Mouse (Mus musculus) MEL (cell line): Measurements from ENCODE around the gene Trim10. TPM values are rescaled to one million over a fixed set of nuclear protein-coding genes. Genes with fewer than 3 reads are reported as not detected.

Experiments used
- DNase-seq: peaks from one replicate; pipeline ENCODE4 v3.0.0; 2011; ENCODE audit warnings: low read depth, low spot score
- H3K27ac ChIP-seq: 2 replicates; pipeline ENCODE4 v1.5.1; 2012; ENCODE audit warnings: low read depth, mild to moderate bottlenecking, control low read depth, low read length, moderate library complexity; ENCODE audit not compliant: control insufficient read depth
- H3K27me3 ChIP-seq, 2 experiments: fragments of 150-350 bp in 1 of 2; sonication (generic) in 1 of 2; 2 replicates each; pipeline ENCODE4 v1.6.1; 2012; ENCODE audit warnings: low read length in 2 of 2, mild to moderate bottlenecking in 2 of 2, improper control_type of control experiment in 1 of 2, moderate library complexity in 1 of 2; ENCODE audit not compliant: insufficient read depth in 2 of 2, control insufficient read depth in 1 of 2
- H3K36me3 ChIP-seq, 2 experiments: 2 replicates each; pipeline ENCODE4 v1.6.1; 2012 to 2014; ENCODE audit warnings: low read length in 2 of 2, improper control_type of control experiment in 1 of 2, inconsistent platforms in 1 of 2, mild to moderate bottlenecking in 1 of 2; ENCODE audit not compliant: insufficient read depth in 2 of 2, control insufficient read depth in 1 of 2
- H3K4me1 ChIP-seq, 2 experiments: fragments of 150-350 bp in 1 of 2; sonication (generic) in 1 of 2; 2 replicates each; pipeline ENCODE4 v1.6.1; 2012; ENCODE audit warnings: low read length in 2 of 2, improper control_type of control experiment in 1 of 2, mild to moderate bottlenecking in 1 of 2; ENCODE audit not compliant: insufficient read depth in 2 of 2, control insufficient read depth in 1 of 2
- H3K4me3 ChIP-seq, 2 experiments: fragments of 150-350 bp in 1 of 2; sonication (generic) in 1 of 2; 2 replicates each; pipeline ENCODE4 v1.5.1; 2012; ENCODE audit warnings: low read depth in 2 of 2, low read length in 2 of 2, mild to moderate bottlenecking in 2 of 2, moderate library complexity in 2 of 2, control low read depth in 1 of 2, improper control_type of control experiment in 1 of 2; ENCODE audit not compliant: control insufficient read depth in 1 of 2, insufficient read depth in 1 of 2
- H3K79me2 ChIP-seq: 2 replicates; pipeline ENCODE4 v1.6.1; 2012; ENCODE audit warnings: mild to moderate bottlenecking, low read length, moderate library complexity; ENCODE audit not compliant: control insufficient read depth, poor library complexity, insufficient read depth
- H3K9ac ChIP-seq: 2 replicates; pipeline ENCODE4 v1.6.1; 2012; ENCODE audit warnings: low read depth, mild to moderate bottlenecking, control low read depth, low read length, moderate library complexity; ENCODE audit not compliant: control insufficient read depth, poor library complexity, severe bottlenecking
- H3K9me3 ChIP-seq: fragments of 150-350 bp; sonication (generic); replicated peaks from 2 replicates; pipeline ENCODE4 v1.6.1; 2012; ENCODE audit warnings: mild to moderate bottlenecking, low read length, improper control_type of control experiment, moderate library complexity; ENCODE audit not compliant: insufficient read depth
- CHD1 ChIP-seq: IDR thresholded peaks from 2 replicates; pipeline ENCODE4 v1.6.1; 2012; ENCODE audit warnings: low read depth, mild to moderate bottlenecking, inconsistent platforms, low read length, improper control_type of control experiment
- CTCF ChIP-seq, 3 experiments: IDR thresholded peaks in 2 of 3; conservative IDR thresholded peaks in 1 of 3; 2 replicates each; pipeline ENCODE4 v1.5.1; 2011 to 2012; ENCODE audit warnings: low read length in 3 of 3, low read depth in 2 of 3, mild to moderate bottlenecking in 2 of 3, improper control_type of control experiment in 1 of 3, inconsistent platforms in 1 of 3, mixed read lengths in 1 of 3, moderate library complexity in 1 of 3; ENCODE audit not compliant: control insufficient read depth in 1 of 3, insufficient read depth in 1 of 3, poor library complexity in 1 of 3, severe bottlenecking in 1 of 3
- E2F4 ChIP-seq: IDR thresholded peaks from 2 replicates; pipeline ENCODE4 v1.6.1; 2011; ENCODE audit warnings: low read depth, low read length, improper control_type of control experiment, borderline replicate concordance
- EP300 ChIP-seq, 2 experiments: IDR thresholded peaks; 2 replicates each; pipeline ENCODE4 v1.6.1; 2011; ENCODE audit warnings: improper control_type of control experiment in 2 of 2, low read length in 2 of 2, low read depth in 1 of 2, mild to moderate bottlenecking in 1 of 2
- ETS1 ChIP-seq: IDR thresholded peaks from 2 replicates; pipeline ENCODE4 v1.6.1; 2012; ENCODE audit warnings: low read depth, mild to moderate bottlenecking, inconsistent platforms, low read length, improper control_type of control experiment, moderate library complexity
- GATA1 ChIP-seq: IDR thresholded peaks from 2 replicates; pipeline ENCODE4 v1.6.1; 2011; ENCODE audit warnings: low read depth, low read length, improper control_type of control experiment
- HCFC1 ChIP-seq: IDR thresholded peaks from 2 replicates; pipeline ENCODE4 v1.6.1; 2012; ENCODE audit warnings: low read depth, mild to moderate bottlenecking, inconsistent platforms, low read length, improper control_type of control experiment, moderate library complexity
- MAFK ChIP-seq: IDR thresholded peaks from 2 replicates; pipeline ENCODE4 v1.6.1; 2011; ENCODE audit warnings: low read depth, mild to moderate bottlenecking, low read length, improper control_type of control experiment, borderline replicate concordance
- MAX ChIP-seq: IDR thresholded peaks from 2 replicates; pipeline ENCODE4 v1.6.1; 2011; ENCODE audit warnings: low read length, improper control_type of control experiment
- MAZ ChIP-seq: IDR thresholded peaks from 2 replicates; pipeline ENCODE4 v1.6.1; 2012; ENCODE audit warnings: low read depth, mild to moderate bottlenecking, inconsistent platforms, low read length, improper control_type of control experiment
- MEF2A ChIP-seq: IDR thresholded peaks from 2 replicates; pipeline ENCODE4 v1.6.1; 2014; ENCODE audit warnings: low read depth, mild to moderate bottlenecking, inconsistent platforms, low read length, improper control_type of control experiment; ENCODE audit not compliant: poor library complexity, insufficient replicate concordance, severe bottlenecking; ENCODE audit errors: extremely low read depth
- MYB ChIP-seq: IDR thresholded peaks from 2 replicates; pipeline ENCODE4 v1.6.1; 2011; ENCODE audit warnings: mild to moderate bottlenecking, low read depth, low read length, improper control_type of control experiment
- NELFE ChIP-seq: IDR thresholded peaks from 2 replicates; pipeline ENCODE4 v1.6.1; 2011; ENCODE audit warnings: low read depth, low read length, improper control_type of control experiment
- POLR2AphosphoS2 ChIP-seq: IDR thresholded peaks from 2 replicates; pipeline ENCODE4 v1.6.1; 2011; ENCODE audit warnings: low read length, improper control_type of control experiment
- POLR2AphosphoS5 ChIP-seq: IDR thresholded peaks from 2 replicates; pipeline ENCODE4 v1.6.1; 2012; ENCODE audit warnings: low read depth, borderline replicate concordance, mild to moderate bottlenecking, inconsistent platforms, low read length, moderate library complexity, mixed read lengths
- RCOR1 ChIP-seq: IDR thresholded peaks from 2 replicates; pipeline ENCODE4 v1.6.1; 2012; ENCODE audit warnings: low read depth, mild to moderate bottlenecking, inconsistent platforms, low read length, improper control_type of control experiment
- TAL1 ChIP-seq: IDR thresholded peaks from 2 replicates; pipeline ENCODE4 v1.6.1; 2012; ENCODE audit warnings: mild to moderate bottlenecking, inconsistent platforms, low read length, moderate library complexity, mixed read lengths
- TBP ChIP-seq: IDR thresholded peaks from 2 replicates; pipeline ENCODE4 v1.8.0; 2011; ENCODE audit warnings: low read depth, low read length, improper control_type of control experiment
- UBTF ChIP-seq: IDR thresholded peaks from 2 replicates; pipeline ENCODE4 v1.6.1; 2012; ENCODE audit warnings: low read depth, mild to moderate bottlenecking, inconsistent platforms, low read length, improper control_type of control experiment, moderate library complexity, borderline replicate concordance; ENCODE audit not compliant: insufficient read depth
- ZC3H11A ChIP-seq: IDR thresholded peaks from 2 replicates; pipeline ENCODE4 v1.6.1; 2012; ENCODE audit warnings: low read depth, mild to moderate bottlenecking, inconsistent platforms, low read length, improper control_type of control experiment
- ZKSCAN1 ChIP-seq: IDR thresholded peaks from 2 replicates; pipeline ENCODE4 v1.6.1; 2012; ENCODE audit warnings: low read depth, mild to moderate bottlenecking, inconsistent platforms, low read length, improper control_type of control experiment, moderate library complexity
- ZMIZ1 ChIP-seq: IDR thresholded peaks from 2 replicates; pipeline ENCODE4 v1.6.1; 2012; ENCODE audit warnings: low read depth, mild to moderate bottlenecking, inconsistent platforms, low read length, improper control_type of control experiment, moderate library complexity
- polyA plus RNA-seq, 2 experiments: library from polyadenylated mRNA; stranded (reverse) in 1 of 2; unstranded in 1 of 2; fragments of >175 nt in 1 of 2; fragments of >200 nt in 1 of 2; gene quantifications; 2 replicates each; pipeline versions ENCODE4 v1.2.1 to v1.2.4; 2012; ENCODE audit warnings: low replicate concordance in 2 of 2, low read depth in 1 of 2; ENCODE audit not compliant: insufficient read length in 2 of 2, insufficient read depth in 1 of 2, missing spikeins in 1 of 2
- total RNA-seq: library from RNA; depleted of rRNA; stranded (reverse); fragments of 300-350 nt; gene quantifications from 2 replicates; pipeline ENCODE4 v1.2.3, GENCODE M21; 2012

The Trim10 gene
- total and polyA plus RNA-seq, 3 experiments: 30.2 to 30.4 TPM; not detected in 1

- no peak for DNase-seq
- Histone ChIP-seq H3K36me3 (no peaks in the 10 kb centered on the region), H3K4me3 (no peak overlapping the region), H3K79me2 (no peaks in the 10 kb centered on the region), H3K27ac (no peak overlapping the region), H3K27me3 (no peaks in the 10 kb centered on the region), H3K9me3 (no peaks in the 10 kb centered on the region), H3K9ac (no peak overlapping the region), H3K4me1 (no peaks in the 10 kb centered on the region)
- TF ChIP-seq ZKSCAN1 (no peak), POLR2AphosphoS5 (no peak), EP300 (IDR thresholded peaks at IDR 0.05; ENCODE audit: low read depth in 1 of 2, low read length in 2 of 2) (no peak), MAFK (no peak), MAZ (no peak), RCOR1 (no peak), E2F4 (no peak)
Observed at GRCm38 (mm10) chr17:36858181-36858580, 11.2 kb upstream of the Trim10 start.

- H3K4me1 ChIP-seq: no peaks in the 10 kb centered on the region
- DNase-seq: no peak
- H3K27ac ChIP-seq: no peak overlapping the region
- no peak overlapping the region for H3K4me3 ChIP-seq
- no peaks in the 10 kb centered on the region for H3K9me3 ChIP-seq
- no peaks in the 10 kb centered on the region for H3K79me2 ChIP-seq
- H3K9ac ChIP-seq: no peak overlapping the region
- TF ChIP-seq TAL1 (no peak), HCFC1 (no peak), TBP (no peak), MAX (no peak), CTCF (IDR thresholded peaks at IDR 0.05 in 2 of 3, conservative IDR thresholded peaks at IDR 0.05 in 1 of 3; ENCODE audit: control insufficient read depth in 1 of 3, insufficient read depth in 1 of 3, low read depth in 2 of 3, low read length in 3 of 3, poor library complexity in 1 of 3, severe bottlenecking in 1 of 3) (no peak), GATA1 (no peak), E2F4 (no peak), RCOR1 (no peak), NELFE (no peak), ETS1 (no peak), POLR2AphosphoS5 (no peak), MAZ (no peak), ZC3H11A (no peak), MEF2A (no peak), CHD1 (no peak), MYB (no peak), POLR2AphosphoS2 (no peak), UBTF (no peak), ZMIZ1 (no peak)
- H3K36me3 ChIP-seq: no peaks in the 10 kb centered on the region
- no peaks in the 10 kb centered on the region for H3K27me3 ChIP-seq
Observed at GRCm38 (mm10) chr17:36861680-36862079, 7.7 kb upstream of the Trim10 start.
